Mouse (Mus musculus): ENCODE measurements around the gene Cyp2w1. TPM values are rescaled to one million over a fixed set of nuclear protein-coding genes. Genes with fewer than 3 reads are reported as not detected.

The Cyp2w1 gene
- polyA plus RNA-seq, 1 experiment: not detected

GRCm38 (mm10) chr5:139405953-139406352 is 53.5 kb downstream of the Cyp2w1 start:
- no peaks in the 10 kb centered on the region for H3K79me2 ChIP-seq (ENCODE audit: control insufficient read depth, insufficient read depth)
- H3K4me3 ChIP-seq: no peak overlapping the region
- no peaks in the 10 kb centered on the region for H3K36me3 ChIP-seq (ENCODE audit: control insufficient read depth, insufficient read depth)
- H3K27me3 ChIP-seq (ENCODE audit: control insufficient read depth, insufficient read depth, insufficient read length): no peaks in the 10 kb centered on the region
- no peak overlapping the region for H3K4me2 ChIP-seq (ENCODE audit: low read depth)
- H3ac ChIP-seq (ENCODE audit: control insufficient read depth, insufficient read length): no peak overlapping the region
- no peak for TF ChIP-seq TCF12 (IDR thresholded peaks at IDR 0.05; ENCODE audit: insufficient read depth, poor library complexity, severe bottlenecking)
- TF ChIP-seq POLR2A (IDR thresholded peaks at IDR 0.05; ENCODE audit: insufficient read length, low read depth): no peak
- no peak for TF ChIP-seq CEBPB (IDR thresholded peaks at IDR 0.05; ENCODE audit: insufficient read depth, poor library complexity, severe bottlenecking)
- TF ChIP-seq E2F4 (IDR thresholded peaks at IDR 0.05; ENCODE audit: insufficient read depth): no peak
- TF ChIP-seq USF1 (IDR thresholded peaks at IDR 0.05; ENCODE audit: low read depth): no peak
- no peak for TF ChIP-seq POLR2AphosphoS2 (IDR thresholded peaks at IDR 0.05; ENCODE audit: insufficient read length, low read depth)
- no peak for TF ChIP-seq MAX (IDR thresholded peaks at IDR 0.05; ENCODE audit: low read depth)
- no peak for TF ChIP-seq REST (IDR thresholded peaks at IDR 0.05; ENCODE audit: insufficient read depth, insufficient read length)
- no peak for TF ChIP-seq TCF3 (IDR thresholded peaks at IDR 0.05; ENCODE audit: insufficient read length, low read depth)
- no peak for TF ChIP-seq SRF (IDR thresholded peaks at IDR 0.05; ENCODE audit: control insufficient read depth, insufficient read length, low read depth)
- TF ChIP-seq MYOG (IDR thresholded peaks at IDR 0.05; ENCODE audit: control insufficient read depth in 1 of 3, insufficient read depth in 1 of 3, insufficient read length in 2 of 3, low read depth in 2 of 3): no peak
- no peak for TF ChIP-seq MYOD1 (IDR thresholded peaks at IDR 0.05; ENCODE audit: control insufficient read depth in 1 of 3, insufficient read length in 2 of 3, low read depth in 2 of 3)

Other genes starting within 250 kb of the Cyp2w1 start
- gene Prkar1b, start 202.6 kb upstream of the Cyp2w1 start, polyA plus RNA-seq (2012; fragmentation: generic; extraction: Trizol): 1.3 TPM
- 26.3 TPM for gene Dnaaf5, start 202.4 kb upstream of the Cyp2w1 start, polyA plus RNA-seq (2012; fragmentation: generic; extraction: Trizol)
- gene Sun1, start 152.0 kb upstream of the Cyp2w1 start, polyA plus RNA-seq (2012; fragmentation: generic; extraction: Trizol): 65.5 TPM
- gene Get4, start 100.3 kb upstream of the Cyp2w1 start, polyA plus RNA-seq (2012; fragmentation: generic; extraction: Trizol): 106 TPM
- gene Adap1, start 27.0 kb upstream of the Cyp2w1 start, polyA plus RNA-seq (2012; fragmentation: generic; extraction: Trizol): 0.04 TPM
- 66.0 TPM for gene Cox19, start 1.2 kb upstream of the Cyp2w1 start, polyA plus RNA-seq (2012; fragmentation: generic; extraction: Trizol)
- gene Gpr146, start 25.1 kb downstream of the Cyp2w1 start, polyA plus RNA-seq (2012; fragmentation: generic; extraction: Trizol): 11.7 TPM
- gene C130050O18Rik, start 52.7 kb downstream of the Cyp2w1 start, polyA plus RNA-seq (2012; fragmentation: generic; extraction: Trizol): 0.25 TPM
- 9.2 TPM for gene Gper1, start 70.5 kb downstream of the Cyp2w1 start, polyA plus RNA-seq (2012; fragmentation: generic; extraction: Trizol)
- 16.4 TPM for gene 3110082I17Rik, start 107.9 kb downstream of the Cyp2w1 start, polyA plus RNA-seq (2012; fragmentation: generic; extraction: Trizol)
- 15.0 TPM for gene Zfand2a, start 131.9 kb downstream of the Cyp2w1 start, polyA plus RNA-seq (2012; fragmentation: generic; extraction: Trizol)
- gene Uncx, start 190.9 kb downstream of the Cyp2w1 start, polyA plus RNA-seq (2012; fragmentation: generic; extraction: Trizol): not detected